ENCODE assay signal across 18 mouse cellular contexts in genomic region chr10:19282166-19282565, GRCm38 (mm10).
"Had no signal": no experiment of that assay in that cellular context is flagged by ENCODE, and none has a peak within 500 bp of the region (broad histone marks: within the 10 kb centered on the region; RNA-seq: fewer than 3 reads in every experiment).

No protein-coding gene starts in this region.

- H3K4me2 ChIP-seq: lung, embryonic 15.5 days; midbrain, embryonic 11.5 days; midbrain, embryonic 13.5 days; midbrain, embryonic 15.5 days; neural tube, embryonic 12.5 days; stomach, embryonic 15.5 days had no signal

- H3K27ac ChIP-seq: lung, embryonic 15.5 days; macrophage; midbrain, embryonic 13.5 days; midbrain, embryonic 15.5 days; neural tube, embryonic 12.5 days; stomach, embryonic 15.5 days; stomach, postnatal 0 days had no signal

- H3K27me3 ChIP-seq: lung, embryonic 15.5 days; midbrain, embryonic 13.5 days; midbrain, embryonic 15.5 days; stomach, embryonic 15.5 days had no signal

- DNase-seq: liver, postnatal 0 days; lung, adult 2 months; lung, postnatal 14 days; lung, postnatal 36 days; right cerebral cortex, postnatal 14 days; thymus, adult 2 months; thymus, postnatal 25 days; thymus, postnatal 4 days had no signal

- H3K4me3 ChIP-seq: lung, embryonic 15.5 days; megakaryocyte, embryonic 14.5 days; midbrain, embryonic 13.5 days; midbrain, embryonic 15.5 days; neural tube, embryonic 12.5 days; stomach, embryonic 15.5 days had no signal

- H3K9ac ChIP-seq: liver, postnatal 0 days; lung, embryonic 15.5 days; midbrain, embryonic 13.5 days; midbrain, embryonic 15.5 days; neural tube, embryonic 12.5 days; stomach, embryonic 15.5 days had no signal

- ATAC-seq: liver, postnatal 0 days; lung, postnatal 0 days; midbrain, embryonic 13.5 days; midbrain, embryonic 15.5 days had no signal

- H3K4me1 ChIP-seq: lung, embryonic 15.5 days; megakaryocyte, embryonic 14.5 days; stomach, embryonic 15.5 days had no signal

- H3K36me3 ChIP-seq: lung, embryonic 15.5 days; midbrain, embryonic 13.5 days; midbrain, embryonic 15.5 days; neural tube, embryonic 12.5 days; stomach, embryonic 15.5 days had no signal

- H3K9me3 ChIP-seq: lung, embryonic 15.5 days; megakaryocyte, embryonic 14.5 days; midbrain, embryonic 13.5 days; midbrain, embryonic 15.5 days; neural tube, embryonic 12.5 days; stomach, embryonic 15.5 days had no signal
